Mouse (Mus musculus) heart, adult 8-10 months (tissue): ENCODE data around the gene Zmynd8. TPM values are rescaled to one million over a fixed set of nuclear protein-coding genes. Genes with fewer than 3 reads are reported as not detected.

Source experiments
- DNase-seq: peaks from one replicate; pipeline ENCODE4 v3.0.0; 2022; ENCODE audit warnings: low spot score
- total RNA-seq, 4 experiments: library from RNA; stranded (reverse); gene quantifications; 2 replicates each; pipeline ENCODE4 v1.2.4; 2022

Gene Zmynd8
- total RNA-seq: 10 to 100 TPM; 35.5 to 60.5 (median 45.4) TPM

DNA sequence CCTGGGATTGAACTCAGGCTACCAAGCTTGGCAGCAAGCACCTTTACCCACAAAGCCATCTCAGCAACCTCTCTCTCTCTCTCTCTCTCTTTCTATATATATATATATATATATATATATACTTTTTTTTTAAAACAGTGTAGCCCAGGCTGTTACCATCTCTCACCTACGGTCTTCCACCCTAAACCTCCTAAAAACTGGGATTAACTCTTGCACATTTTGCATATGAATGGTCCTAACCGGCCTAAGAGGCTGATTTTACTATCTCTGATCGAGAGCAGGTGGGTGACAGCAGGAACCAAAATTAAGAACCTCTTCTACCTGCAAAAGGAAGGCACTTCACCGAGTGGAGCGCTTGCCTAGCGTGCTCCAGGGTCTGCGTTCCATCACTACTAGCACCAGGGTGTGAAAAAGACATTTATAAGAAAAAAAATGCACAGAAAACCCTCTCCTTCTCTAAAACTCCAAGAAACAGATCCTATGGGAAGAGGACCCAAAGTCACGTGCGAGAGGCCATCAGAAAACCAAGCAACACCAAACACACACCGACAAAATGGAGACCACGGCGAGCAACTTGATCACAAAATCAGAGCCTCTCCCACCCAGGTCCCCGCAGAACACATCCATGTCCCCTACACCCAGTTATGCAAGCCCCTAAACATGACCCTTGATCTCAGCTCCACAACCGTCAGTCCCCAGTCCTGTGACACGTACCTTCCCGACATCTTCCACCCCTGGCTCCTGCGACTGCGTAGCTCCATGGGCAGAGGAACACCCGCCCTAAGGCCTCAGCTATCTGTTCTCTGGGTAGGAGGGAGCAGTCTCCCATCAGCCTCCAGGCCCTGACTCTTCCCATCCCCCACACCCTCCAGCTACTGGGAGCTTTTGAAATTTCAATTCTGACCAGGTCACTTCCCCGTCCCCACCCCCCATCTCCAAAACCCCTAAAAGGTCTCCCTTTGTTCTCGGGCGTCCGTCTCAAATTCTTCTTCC, at the start of gene Zmynd8:
TSS of gene Zmynd8 (minus strand) at position 815 of the 993 bp plus-strand sequence.
- DNase-seq: no peak

DNA sequence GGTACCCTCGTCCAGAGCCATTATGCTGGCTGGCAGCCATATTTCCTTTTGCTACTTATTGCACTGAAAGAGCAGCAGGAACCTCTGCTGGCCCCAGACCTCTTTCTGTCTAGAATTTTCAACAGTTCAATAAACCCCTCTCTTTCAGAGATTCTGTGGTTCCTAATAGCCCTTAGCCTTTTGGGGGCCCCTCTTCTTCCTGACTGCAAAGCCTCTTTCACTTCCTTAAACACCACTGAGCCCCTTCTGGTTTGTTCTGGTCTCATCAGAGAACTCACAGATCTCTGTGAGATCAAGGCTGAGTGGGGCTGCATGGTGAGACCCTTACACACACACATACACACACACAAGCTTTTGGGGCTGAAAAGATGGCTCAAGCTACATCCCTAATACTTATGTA, 49.2 kb upstream of the Zmynd8 start:
- DNase-seq: no peak

DNA sequence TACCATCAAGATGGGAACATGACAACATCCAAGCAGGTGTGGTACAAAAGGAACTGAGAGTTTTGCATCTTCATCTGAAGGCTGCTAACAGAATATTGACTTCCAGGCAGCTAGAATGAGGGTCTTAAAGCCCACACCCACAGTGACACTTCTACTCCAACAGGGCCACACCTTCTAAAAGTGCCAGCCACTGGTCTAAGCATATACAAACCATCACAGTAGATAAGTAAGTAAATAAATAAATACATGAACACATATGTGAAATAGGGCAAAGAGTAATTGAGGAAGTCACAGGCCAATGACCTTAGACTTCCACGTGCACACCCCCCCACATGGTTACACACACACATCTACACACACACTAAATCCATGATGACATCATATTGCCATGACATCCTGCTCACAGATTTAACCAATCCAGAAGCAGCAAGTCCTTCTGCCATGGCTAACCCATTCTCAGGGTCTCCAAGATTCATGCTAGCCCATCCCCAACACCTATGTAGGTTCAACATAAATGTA, 47.3 kb upstream of the Zmynd8 start:
- DNase-seq: no peak

DNA sequence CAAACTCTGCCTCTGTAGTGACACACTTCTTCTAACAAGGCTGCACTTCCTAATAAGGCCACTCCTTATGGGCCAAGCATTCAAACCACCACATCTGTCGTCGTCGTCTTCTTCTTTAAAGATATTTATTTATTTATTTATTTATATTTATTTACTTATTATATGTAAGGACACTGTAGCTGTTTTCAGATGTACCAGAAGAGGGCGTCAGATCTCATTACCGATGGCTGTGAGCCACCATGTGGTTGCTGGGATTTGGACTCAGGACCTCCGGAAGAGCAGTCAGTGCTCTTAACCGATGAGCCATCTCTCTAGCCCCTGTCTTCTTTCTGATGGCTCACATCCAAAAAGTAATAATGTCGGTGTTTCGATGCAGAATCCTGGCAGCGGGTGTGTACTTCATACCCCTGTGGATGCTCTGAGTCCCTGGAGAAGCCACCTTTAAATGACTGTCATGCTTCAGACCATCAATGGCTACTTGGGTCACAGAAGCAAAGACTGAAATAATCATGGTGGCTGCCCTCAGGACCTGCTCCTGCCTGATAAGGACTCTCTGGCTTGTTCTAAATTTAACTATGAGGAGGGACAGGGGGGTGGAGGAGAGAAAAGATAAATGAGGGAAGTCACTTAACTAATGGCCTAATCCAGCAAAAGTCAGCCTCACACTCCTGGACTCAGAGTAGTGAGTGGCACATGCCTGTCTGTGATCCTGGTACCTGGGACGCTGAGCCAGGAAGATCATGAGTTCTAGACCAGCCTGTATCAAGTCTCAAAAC, 45.9 kb upstream of the Zmynd8 start:
- DNase-seq: no peak

DNA sequence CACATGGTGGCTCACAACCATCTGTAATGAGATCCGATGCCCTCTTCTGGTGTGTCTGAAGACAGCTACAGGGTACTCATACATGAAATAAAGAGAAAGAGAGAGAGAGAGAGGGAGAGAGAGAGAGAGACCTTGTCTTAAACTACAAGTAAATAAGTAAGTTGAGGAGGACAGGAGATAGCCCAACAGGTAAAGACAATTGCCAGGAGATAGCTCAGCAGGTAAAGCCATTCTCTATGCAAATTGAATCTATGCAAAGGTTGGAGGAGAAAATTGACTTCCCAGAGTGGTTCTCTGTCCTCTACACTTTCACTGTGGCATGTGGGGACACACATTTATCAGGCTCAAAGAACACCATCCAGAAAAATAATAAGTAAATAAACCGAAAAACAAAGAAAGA, 44.3 kb upstream of the Zmynd8 start:
- DNase-seq: no peak

DNA sequence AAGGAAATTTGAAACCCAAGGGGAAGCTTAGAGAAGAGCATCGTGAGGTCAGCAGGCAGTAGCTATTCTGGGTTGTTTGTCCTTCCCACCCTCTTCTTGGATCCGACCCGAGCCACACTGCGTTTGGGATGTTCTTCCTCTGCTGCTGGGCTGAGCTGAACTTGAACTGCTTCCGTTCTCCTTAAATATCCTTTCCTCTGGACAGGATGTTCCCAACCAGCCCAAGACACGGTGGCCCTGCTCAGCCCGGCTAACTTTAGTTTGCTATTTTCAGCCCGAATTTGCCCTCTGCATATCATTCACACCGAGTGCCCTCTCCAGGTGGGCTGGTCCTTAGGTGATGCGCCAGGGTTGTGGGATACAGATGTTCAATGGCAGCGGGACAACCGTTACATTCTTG, 37.3 kb upstream of the Zmynd8 start:
- DNase-seq: peak; percentile 91

DNA sequence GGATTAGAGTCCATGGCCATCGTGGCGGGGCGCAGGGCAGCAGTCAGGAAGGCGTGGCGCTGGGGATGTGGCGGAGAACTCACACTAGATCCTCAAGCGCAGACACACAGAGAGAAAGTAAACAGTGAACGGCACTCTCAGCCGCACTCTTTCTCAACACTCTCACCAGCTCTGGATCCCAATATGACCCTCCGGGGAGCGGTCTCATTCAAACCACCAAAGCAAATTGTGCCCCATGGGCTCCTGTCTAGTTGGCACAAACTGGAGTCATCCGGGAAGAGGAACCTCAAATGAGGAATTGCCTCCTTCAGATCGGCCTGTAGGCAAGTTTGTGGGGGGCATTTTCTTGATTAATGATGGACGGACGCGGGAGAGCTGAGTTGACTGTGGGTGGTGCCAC, 28.9 kb upstream of the Zmynd8 start:
- no peak for DNase-seq

DNA sequence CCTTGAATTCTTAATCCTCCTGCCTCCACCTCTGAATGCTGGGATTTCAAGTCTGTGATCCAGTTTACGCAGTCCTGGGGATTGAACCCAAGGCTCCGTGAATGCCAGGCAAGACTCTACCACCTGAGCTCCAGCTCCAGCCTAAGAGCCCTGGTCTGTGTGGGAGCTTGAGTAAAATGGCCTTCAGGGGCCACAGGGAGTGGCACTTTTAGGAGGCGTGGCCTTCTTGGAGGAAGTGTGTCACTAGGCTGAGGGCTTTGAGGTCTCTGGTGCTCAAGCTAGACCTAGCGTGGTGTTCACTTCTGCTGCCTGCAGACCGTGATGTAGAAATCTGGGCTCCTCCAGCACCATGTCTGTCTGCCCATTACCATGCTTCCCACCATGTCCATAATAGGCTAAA, 27.4 kb upstream of the Zmynd8 start:
- no peak for DNase-seq

DNA sequence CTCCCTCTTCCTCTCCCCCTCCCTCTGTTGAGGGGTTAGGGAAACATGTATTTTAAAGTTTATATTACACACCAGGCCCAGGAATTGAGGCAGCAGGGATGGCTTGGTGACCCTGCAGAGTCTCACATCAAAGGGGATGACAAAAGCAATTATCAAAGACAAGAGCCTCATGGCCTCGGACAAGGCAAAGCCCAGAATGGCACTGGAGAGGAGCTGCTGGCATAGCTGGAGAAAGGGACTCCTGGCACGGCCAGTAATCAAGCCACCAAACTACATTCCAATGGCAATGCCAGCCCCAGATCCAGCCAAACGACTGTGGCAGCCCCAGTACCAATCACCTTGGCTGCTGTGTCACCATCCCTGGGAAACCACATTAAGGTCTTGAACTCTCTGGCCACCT, 26.3 kb upstream of the Zmynd8 start:
- DNase-seq: no peak

DNA sequence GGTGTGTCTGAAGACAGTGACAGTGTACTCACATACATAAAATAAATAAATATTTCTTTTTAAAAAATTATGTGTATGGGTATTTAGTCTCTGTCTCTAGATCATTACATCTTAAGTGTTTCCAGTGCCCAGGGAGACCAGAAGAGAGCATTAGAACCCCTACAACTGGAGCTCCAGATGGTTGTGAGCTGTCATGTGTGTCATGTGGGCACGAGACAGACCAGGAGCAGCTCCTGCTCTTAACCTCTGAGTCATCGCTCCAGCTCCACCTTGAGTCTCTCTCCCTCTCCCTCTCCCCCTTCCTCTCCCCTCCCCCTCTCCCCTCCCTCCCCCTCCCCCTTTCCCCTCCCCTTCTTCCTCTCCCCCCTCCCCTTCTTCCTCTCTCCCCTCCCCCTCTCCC, 25.9 kb upstream of the Zmynd8 start:
- no peak for DNase-seq

DNA sequence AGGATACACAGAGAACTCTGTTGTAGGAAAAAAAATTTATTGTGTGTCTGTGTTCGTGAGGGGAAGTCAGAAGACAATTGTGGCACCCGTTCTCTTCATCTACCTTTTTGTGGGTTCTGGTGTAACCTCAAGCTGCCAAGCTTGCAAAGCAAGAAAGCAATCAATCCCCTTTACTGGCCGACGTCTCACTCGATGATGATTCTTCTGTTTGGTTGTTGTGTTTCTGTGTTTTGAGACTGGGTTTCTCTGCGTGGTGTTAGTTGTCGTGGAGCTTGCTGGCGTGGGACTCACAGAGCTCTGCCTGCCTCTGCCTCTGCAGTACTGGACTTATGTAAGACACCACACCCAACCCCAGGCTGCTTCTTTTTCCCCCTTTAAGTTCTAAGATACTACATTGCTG, 24.9 kb upstream of the Zmynd8 start:
- no peak for DNase-seq

DNA sequence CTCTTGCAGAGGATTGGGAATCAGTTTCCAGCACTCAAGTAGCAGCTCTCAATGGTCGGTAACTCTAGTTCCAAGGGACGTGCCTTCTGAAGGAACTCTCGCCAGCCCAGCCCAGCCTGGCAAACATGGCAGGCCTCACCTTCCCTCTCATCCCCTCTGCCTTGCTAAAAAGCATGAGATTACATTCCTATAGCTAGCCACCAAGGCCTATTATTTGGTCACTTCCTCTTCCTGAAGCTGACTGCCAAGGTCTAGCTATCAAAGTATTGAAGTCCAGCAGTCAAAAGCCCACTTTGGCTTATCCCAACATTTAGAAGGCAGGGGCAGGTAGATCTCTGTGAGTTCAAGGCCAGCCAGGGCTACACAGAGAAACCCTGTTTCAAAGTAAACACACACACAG, 24.2 kb upstream of the Zmynd8 start:
- no peak for DNase-seq

DNA sequence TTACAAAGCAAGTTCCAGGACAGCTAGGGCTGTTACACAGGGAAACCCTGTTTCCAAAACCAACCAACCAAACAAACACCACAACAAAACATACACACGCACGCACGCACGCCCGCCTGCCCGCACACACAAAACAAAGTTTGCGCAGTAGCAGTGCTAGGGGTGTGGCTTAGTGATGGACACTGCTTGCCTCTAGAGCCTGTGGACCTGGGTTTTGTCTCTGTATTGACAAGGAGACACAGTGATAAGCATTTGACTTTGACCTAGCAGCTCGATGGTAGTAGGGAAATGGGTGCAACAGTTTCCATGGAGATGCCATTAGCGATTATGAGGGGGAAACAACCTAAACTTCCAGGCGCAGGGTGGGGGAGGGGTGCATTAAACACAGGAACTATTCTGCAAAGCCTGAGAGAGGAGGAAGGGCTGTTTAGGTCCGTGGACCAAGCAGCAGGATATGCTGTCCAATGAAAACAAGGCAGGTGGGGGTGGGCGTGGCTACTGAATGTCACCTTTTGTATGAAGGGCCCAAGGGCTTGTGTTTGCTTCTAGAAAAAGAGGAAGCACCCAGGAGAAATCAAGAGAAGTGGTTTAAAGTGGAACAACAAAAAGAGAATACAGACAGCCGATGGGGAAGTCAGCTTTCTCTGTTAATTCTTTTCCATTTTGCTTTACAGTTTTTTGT, 23.4 kb upstream of the Zmynd8 start:
- no peak for DNase-seq

DNA sequence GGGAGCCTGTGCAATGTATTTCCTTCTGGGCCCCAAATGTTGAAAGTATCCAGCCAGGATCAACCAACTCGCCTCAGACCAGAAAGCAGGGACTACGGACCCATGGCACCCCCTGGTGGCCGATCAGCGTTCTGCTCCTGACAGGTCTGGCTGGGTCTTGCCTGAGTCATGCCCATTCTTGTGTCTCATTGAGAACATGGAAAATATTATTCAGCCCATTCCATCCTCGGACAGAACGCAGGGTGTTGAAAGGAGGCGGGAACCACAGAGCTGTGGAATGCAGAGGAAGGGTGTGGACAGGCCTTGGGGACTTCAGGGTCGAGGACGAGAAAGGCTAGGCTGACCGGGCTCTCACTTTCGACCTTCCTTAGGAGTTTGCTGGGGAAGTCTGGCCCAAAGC, 15.5 kb upstream of the Zmynd8 start:
- DNase-seq: peak; percentile 99

DNA sequence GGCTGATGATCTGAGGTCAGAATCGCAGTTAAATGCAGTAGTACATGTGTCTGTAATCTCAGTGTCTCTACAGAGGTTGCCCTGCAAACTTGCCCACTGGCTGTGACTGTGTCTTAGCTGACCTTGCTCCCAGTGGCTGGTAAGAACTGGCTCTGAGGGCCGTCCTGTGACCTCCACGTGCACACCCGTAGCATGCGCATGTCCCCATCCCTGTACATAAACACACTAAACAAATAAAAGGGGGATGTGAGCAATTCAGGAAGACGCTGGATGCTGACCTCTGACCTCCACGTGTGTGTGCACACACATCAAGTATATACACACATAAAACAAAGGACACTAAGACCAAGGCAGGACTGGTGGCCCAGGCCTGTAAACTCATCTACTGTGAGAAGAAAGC, 14.3 kb upstream of the Zmynd8 start:
- no peak for DNase-seq

DNA sequence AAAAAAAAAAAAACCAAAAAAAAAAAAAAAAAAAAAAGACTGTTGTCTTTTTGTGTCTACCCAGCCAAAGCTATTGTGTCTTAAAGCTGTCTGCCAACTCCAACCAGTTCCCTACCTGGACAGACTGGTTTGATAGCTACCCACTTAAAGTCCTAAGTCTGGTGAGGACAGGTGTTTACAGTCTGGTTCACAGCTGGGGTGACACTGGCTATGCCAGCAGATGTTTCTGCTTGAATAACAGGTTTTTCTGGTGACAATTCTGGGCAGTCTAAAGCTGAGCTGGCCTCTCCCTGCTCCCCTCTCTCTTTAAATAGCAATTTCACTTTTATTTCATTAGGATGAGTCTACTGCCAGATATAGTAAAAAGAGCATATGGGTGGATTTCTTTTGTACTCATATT, 10.9 kb upstream of the Zmynd8 start:
- DNase-seq: no peak

DNA sequence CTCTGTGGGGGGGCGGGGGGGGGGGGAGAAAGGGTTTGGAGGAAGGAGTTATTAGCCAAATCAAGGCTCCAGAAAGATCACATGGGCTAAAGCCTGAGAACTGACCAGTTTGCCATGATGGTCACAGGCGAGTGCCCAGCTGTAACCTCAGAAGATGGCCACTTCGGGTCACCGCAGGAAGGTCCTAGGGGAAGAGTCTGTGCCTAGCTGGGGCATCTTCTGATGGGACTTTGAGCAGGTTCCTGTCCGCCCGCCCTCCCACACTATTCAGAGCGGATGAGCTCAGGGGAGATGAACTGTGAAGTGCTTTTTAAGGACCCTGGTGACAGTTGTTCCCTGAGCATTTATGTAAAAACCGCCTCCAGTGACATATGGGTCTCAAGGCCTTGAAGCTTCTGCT, 8.4 kb upstream of the Zmynd8 start:
- no peak for DNase-seq

DNA sequence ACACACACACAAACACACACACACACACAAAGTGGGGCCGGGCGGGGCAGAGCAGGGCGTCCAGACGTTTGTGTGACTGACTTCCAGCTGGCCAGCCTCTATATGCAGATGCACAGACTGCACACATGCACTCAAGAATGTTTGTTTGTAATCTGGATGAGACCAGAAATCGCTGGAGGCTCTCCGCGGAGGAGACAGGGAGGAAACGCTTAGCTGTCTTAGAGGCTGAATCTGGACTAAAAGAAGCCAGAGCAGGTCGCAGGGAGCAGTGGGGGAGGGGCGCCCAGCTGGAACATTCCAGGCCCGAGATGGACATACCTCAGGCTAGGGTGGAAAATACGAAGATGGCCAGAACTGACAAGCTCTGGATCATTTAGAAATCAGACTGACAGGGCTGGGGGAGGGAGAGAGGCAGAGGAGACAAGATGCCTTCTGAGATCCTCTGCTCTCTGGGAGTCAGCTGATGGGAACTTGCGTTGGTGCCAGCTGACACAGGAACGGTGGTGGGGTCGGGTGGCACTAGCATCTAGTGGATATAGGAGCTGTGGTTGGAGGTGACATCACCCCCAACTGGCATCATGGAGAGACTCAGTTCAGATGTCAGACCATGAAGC, 7.6 kb upstream of the Zmynd8 start:
- DNase-seq: no peak

DNA sequence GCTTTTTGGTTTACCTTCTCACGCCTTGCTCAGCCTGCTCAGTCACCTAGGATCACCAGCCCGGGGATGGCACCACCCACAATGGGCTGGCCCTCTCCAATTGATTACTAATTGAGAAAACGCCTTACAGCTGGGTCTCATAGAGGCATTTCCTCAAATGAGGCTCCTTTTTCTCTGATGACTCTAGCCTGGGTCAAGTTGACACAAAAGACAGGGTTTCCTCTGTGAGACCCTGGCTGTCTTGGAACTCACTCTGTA, 2.2 kb upstream of the Zmynd8 start:
- DNase-seq: no peak

DNA sequence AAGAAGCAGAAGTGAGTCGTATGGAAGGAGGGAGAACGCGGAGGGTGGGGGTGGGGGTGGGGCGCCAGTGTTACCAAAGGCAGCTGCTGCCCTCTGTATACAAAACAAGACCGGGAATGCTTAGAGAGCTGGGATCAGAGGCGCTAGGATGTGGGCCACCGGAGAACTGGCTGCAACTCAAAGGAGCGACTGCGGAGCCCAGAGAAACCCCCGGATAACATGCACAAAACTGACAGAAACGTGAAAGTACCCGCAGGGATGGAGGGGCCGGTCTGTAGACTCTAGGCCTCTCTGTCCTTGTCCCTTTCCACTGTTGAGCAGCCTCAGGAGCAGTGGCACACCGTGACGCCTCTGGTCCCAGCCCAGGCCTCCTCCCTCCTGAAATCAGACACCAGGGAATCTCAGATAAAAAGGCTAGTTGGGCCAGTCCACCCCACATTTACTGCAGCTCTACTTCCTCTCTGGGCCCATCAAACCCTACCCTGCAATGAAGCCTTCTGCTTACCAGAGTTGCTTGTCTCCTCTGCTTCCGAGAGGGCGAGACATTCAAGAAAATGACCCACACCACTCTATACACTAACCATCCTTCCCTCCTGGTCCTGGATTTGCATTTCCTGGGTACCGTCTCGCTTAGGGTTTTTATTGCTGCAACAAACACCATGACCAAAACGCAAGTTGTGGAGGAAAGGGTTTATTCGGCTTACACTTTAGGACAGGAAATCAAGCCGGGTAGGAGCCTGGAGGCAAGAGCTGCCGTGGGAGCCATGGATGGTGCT, 1.7 kb upstream of the Zmynd8 start:
- no peak for DNase-seq

DNA sequence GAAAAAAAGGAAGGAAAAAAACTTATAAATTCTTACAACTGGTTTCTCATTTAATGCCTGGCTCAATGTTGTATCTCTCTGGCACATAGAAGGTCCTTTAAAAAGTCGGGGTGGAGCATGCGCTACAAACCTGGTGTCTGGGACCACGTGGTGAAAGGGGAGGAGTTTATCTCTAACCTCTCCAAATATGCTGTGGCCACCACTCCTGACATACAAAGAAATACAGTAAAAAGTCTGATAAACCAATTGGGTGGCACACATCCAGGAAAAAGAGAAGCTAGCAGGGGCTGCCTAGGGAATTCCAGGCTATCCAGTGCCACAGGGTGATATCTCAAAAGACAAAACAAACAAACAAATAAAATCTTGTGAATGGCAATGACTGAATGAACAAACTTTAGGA, 1.1 kb upstream of the Zmynd8 start:
- no peak for DNase-seq
